1 mouse cellular context compared by ENCODE assay signal in genomic region chr4:116165708-116166407, GRCm38 (mm10).
TF ChIP-seq lines count a peak whose summit lies in the region.

No protein-coding gene starts in this region.

TF ChIP-seq in CH12.LX, 34 proteins besides CTCF, POLR2A, EP300 and RAD21:
- TF ChIP-seq MAZ (IDR thresholded peaks at IDR 0.05; ENCODE audit: low read depth, low read length) (no peak), MAFK (IDR thresholded peaks at IDR 0.05; ENCODE audit: insufficient replicate concordance, low read length) (0 out of 2 replicates have a peak, but pooled peaks have one; percentile 35)
